Mouse (Mus musculus): ENCODE measurements around the gene Pak1. TPM values are rescaled to one million over a fixed set of nuclear protein-coding genes. Genes with fewer than 3 reads are reported as not detected.

The Pak1 gene
- polyA plus RNA-seq (2012; ENCODE audit: insufficient read depth, insufficient read length, missing spikeins) = 1.6 and 1.9 TPM in 2 replicates

- Histone ChIP-seq H3K4me1 (ENCODE audit: control insufficient read depth, insufficient read depth, insufficient read length, low read length) (no peaks in the 10 kb centered on the region), H3K4me3 (ENCODE audit: insufficient read depth, low read depth, low read length) (peak within 1 kb of the TSS; percentile 70), H3K27ac (replicated peaks; ENCODE audit: low read depth, low read length) (no peak within 1 kb of the TSS)
These were observed at the start of gene Pak1 for GRCm38 (mm10) chr7:97788190-97788668. Gene Pak1, plus strand, starts transcription at chr7:97788541.

- peaks cover 9% of the 10 kb centered on the region for H3K4me1 ChIP-seq (ENCODE audit: control insufficient read depth, insufficient read depth, insufficient read length, low read length)
- H3K27ac ChIP-seq (replicated peaks; ENCODE audit: low read depth, low read length) = 0 out of 2 replicates have a peak overlapping the region, but pooled peaks have one; percentile 2
- no peak overlapping the region for H3K4me3 ChIP-seq (ENCODE audit: insufficient read depth, low read depth, low read length)
These were observed 47.4 kb upstream of the Pak1 start for GRCm38 (mm10) chr7:97740948-97741347.

DNA sequence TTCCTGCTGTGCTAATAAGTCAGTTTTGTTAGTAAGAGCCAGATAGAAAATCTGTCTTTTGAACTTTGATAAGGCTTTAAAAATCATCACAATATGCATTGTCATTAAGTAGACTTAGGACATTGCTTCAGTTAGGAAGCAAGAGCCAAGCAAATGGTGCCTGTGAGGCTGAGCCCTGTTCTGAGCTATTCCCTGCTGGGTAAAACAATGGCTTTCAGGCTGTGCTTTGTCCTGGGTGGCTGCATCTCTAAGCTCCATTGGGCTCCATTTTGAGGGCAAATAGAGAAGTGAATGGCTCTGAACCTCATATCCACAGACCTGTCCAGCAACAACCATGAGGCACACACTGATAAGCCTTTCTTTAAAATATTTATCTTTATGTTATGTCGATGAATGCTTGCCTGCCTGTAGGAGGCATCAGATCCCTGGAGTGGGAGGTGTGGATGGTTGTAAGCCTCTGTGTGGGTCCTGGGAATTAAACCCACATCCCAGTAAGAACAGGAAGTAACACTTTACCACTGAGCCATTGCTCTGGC lies 46.5 kb upstream of the Pak1 start:
- H3K4me3 ChIP-seq (ENCODE audit: insufficient read depth, low read depth, low read length) = no peak overlapping the region
- H3K4me1 ChIP-seq (ENCODE audit: control insufficient read depth, insufficient read depth, insufficient read length, low read length) = peaks cover 8% of the 10 kb centered on the region
- H3K27ac ChIP-seq (replicated peaks; ENCODE audit: low read depth, low read length) = no peak overlapping the region

GRCm38 (mm10) chr7:97745299-97745698 lies 43.0 kb upstream of the Pak1 start:
- Histone ChIP-seq H3K4me3 (ENCODE audit: insufficient read depth, low read depth, low read length) (no peak overlapping the region), H3K27ac (replicated peaks; ENCODE audit: low read depth, low read length) (no peak overlapping the region), H3K4me1 (ENCODE audit: control insufficient read depth, insufficient read depth, insufficient read length, low read length) (peaks cover 4% of the 10 kb centered on the region; the same call in 1 of the 2 replicates)

GRCm38 (mm10) chr7:97747176-97747707 lies 41.1 kb upstream of the Pak1 start:
- H3K27ac ChIP-seq (replicated peaks; ENCODE audit: low read depth, low read length) = no peak overlapping the region
- no peak overlapping the region for H3K4me3 ChIP-seq (ENCODE audit: insufficient read depth, low read depth, low read length)
- H3K4me1 ChIP-seq (ENCODE audit: control insufficient read depth, insufficient read depth, insufficient read length, low read length) = no peaks in the 10 kb centered on the region

- Histone ChIP-seq H3K27ac (replicated peaks; ENCODE audit: low read depth, low read length) (peak overlapping the region; percentile 85), H3K4me3 (ENCODE audit: insufficient read depth, low read depth, low read length) (peak overlapping the region; percentile 58), H3K4me1 (ENCODE audit: control insufficient read depth, insufficient read depth, insufficient read length, low read length) (no peaks in the 10 kb centered on the region)
These were observed 40.4 kb upstream of the Pak1 start for GRCm38 (mm10) chr7:97747787-97748497.

- H3K4me3 ChIP-seq (ENCODE audit: insufficient read depth, low read depth, low read length) = peak overlapping the region; percentile 64
- H3K27ac ChIP-seq (replicated peaks; ENCODE audit: low read depth, low read length) = peak overlapping the region; percentile 90
- H3K4me1 ChIP-seq (ENCODE audit: control insufficient read depth, insufficient read depth, insufficient read length, low read length) = no peaks in the 10 kb centered on the region
These were observed 39.7 kb upstream of the Pak1 start for GRCm38 (mm10) chr7:97748527-97749206.

GRCm38 (mm10) chr7:97749207-97750190 lies 38.8 kb upstream of the Pak1 start:
- Histone ChIP-seq H3K27ac (replicated peaks; ENCODE audit: low read depth, low read length) (peak overlapping the region; percentile 90), H3K4me3 (ENCODE audit: insufficient read depth, low read depth, low read length) (peak overlapping the region; percentile 64), H3K4me1 (ENCODE audit: control insufficient read depth, insufficient read depth, insufficient read length, low read length) (no peaks in the 10 kb centered on the region)

DNA sequence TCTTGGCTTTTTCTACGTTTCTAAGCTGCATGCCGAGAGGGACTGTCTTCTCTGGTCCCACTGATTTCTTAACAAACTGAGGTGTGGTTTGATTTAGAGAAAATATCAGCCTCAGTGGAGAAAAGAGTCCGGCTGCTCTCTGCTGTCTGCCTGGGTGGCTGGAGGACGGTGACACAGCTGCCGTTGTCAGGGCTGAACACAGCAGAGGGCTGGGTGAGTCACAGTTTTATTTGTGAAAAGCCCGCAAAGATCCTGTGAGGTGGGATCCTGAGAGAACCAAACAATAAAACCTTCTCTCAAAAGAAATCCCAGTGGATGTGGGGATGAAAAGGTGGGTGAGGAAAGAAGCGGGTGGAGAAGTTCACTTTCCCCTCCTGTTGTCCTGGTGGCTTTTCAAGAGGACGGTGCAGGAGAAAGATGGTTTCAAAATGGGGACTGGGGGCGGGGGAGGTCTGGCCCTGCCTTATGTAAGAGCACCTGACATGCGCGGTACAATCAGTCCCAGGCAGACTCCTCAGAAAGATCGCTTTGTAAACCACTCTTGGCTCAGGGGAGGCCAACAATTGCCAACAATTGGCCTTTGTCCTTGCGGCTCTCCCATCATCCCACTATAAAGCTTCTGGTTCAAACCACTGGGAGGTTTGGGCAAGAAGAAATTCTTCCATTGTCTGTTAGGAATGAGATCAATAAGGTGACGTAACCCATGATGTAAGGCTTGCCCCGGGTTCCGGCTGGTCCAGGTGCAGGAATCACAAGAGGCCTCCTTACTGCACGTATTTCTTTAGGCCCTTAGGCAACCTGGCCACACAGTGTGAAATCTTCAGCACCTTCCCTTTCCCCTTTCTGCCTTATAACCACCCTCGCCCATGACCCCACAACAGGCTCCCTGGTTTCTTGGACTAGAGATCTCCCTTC lies 31.1 kb upstream of the Pak1 start:
- no peak overlapping the region for H3K4me3 ChIP-seq (ENCODE audit: insufficient read depth, low read depth, low read length)
- H3K4me1 ChIP-seq (ENCODE audit: control insufficient read depth, insufficient read depth, insufficient read length, low read length) = no peaks in the 10 kb centered on the region
- no peak overlapping the region for H3K27ac ChIP-seq (replicated peaks; ENCODE audit: low read depth, low read length)

GRCm38 (mm10) chr7:97764591-97764990 lies 23.8 kb upstream of the Pak1 start:
- no peaks in the 10 kb centered on the region for H3K4me1 ChIP-seq (ENCODE audit: control insufficient read depth, insufficient read depth, insufficient read length, low read length)
- no peak overlapping the region for H3K27ac ChIP-seq (replicated peaks; ENCODE audit: low read depth, low read length)
- H3K4me3 ChIP-seq (ENCODE audit: insufficient read depth, low read depth, low read length) = no peak overlapping the region

- H3K4me3 ChIP-seq (ENCODE audit: insufficient read depth, low read depth, low read length) = no peak overlapping the region
- no peak overlapping the region for H3K27ac ChIP-seq (replicated peaks; ENCODE audit: low read depth, low read length)
- H3K4me1 ChIP-seq (ENCODE audit: control insufficient read depth, insufficient read depth, insufficient read length, low read length) = no peaks in the 10 kb centered on the region
These were observed 23.0 kb upstream of the Pak1 start for GRCm38 (mm10) chr7:97765181-97765962.

GRCm38 (mm10) chr7:97765963-97766347 lies 22.4 kb upstream of the Pak1 start:
- H3K4me1 ChIP-seq (ENCODE audit: control insufficient read depth, insufficient read depth, insufficient read length, low read length) = no peaks in the 10 kb centered on the region
- H3K27ac ChIP-seq (replicated peaks; ENCODE audit: low read depth, low read length) = no peak overlapping the region
- no peak overlapping the region for H3K4me3 ChIP-seq (ENCODE audit: insufficient read depth, low read depth, low read length)

Data from brown adipose tissue, adult 24 weeks (tissue).